Mouse (Mus musculus) urinary bladder, adult 18-20 months (tissue): ENCODE results near the gene Ttll5.

Experiments used
- DNase-seq, 2 experiments: peaks; one replicate each; pipeline ENCODE4 v3.0.0; 2022; ENCODE audit warnings: low spot score in 2 of 2, mixed read lengths in 2 of 2

The Ttll5 gene

GRCm38 (mm10) chr12:85824438-85825264 lies at the start of gene Ttll5, which contains the start of gene Erg28:
Gene Ttll5, plus strand, starts transcription at chr12:85824659.
Gene Erg28, minus strand, starts transcription at chr12:85824550.
- peak; percentile 91 to 95 for DNase-seq

- no peak for DNase-seq
Observed at GRCm38 (mm10) chr12:85778962-85779361, 45.5 kb upstream of the Ttll5 start.

GRCm38 (mm10) chr12:85779707-85780106 lies 44.8 kb upstream of the Ttll5 start:
- no peak for DNase-seq

- no peak for DNase-seq
Observed at GRCm38 (mm10) chr12:85781606-85782005, 42.9 kb upstream of the Ttll5 start.

- DNase-seq: no peak
Observed at GRCm38 (mm10) chr12:85784916-85785815, 39.3 kb upstream of the Ttll5 start.

- no peak for DNase-seq
Observed at GRCm38 (mm10) chr12:85792158-85792557, 32.3 kb upstream of the Ttll5 start.

GRCm38 (mm10) chr12:85792821-85793346 lies 31.6 kb upstream of the Ttll5 start:
- peak in 1 of 2 experiments; percentile 15 for DNase-seq

- no peak for DNase-seq
Observed at GRCm38 (mm10) chr12:85794094-85794493, 30.4 kb upstream of the Ttll5 start.

GRCm38 (mm10) chr12:85795551-85795950 lies 28.9 kb upstream of the Ttll5 start:
- no peak for DNase-seq

- DNase-seq: no peak
Observed at GRCm38 (mm10) chr12:85800031-85800430, 24.4 kb upstream of the Ttll5 start.

GRCm38 (mm10) chr12:85809726-85810125 lies 14.7 kb upstream of the Ttll5 start:
- no peak for DNase-seq

- DNase-seq: no peak
Observed at GRCm38 (mm10) chr12:85810959-85811358, 13.5 kb upstream of the Ttll5 start.

GRCm38 (mm10) chr12:85811676-85812075 lies 12.8 kb upstream of the Ttll5 start:
- DNase-seq: no peak

GRCm38 (mm10) chr12:85813599-85813998 lies 10.9 kb upstream of the Ttll5 start:
- no peak for DNase-seq

GRCm38 (mm10) chr12:85822051-85822450 lies 2.4 kb upstream of the Ttll5 start:
- DNase-seq: no peak

- DNase-seq: no peak
Observed at GRCm38 (mm10) chr12:85825361-85825760, 902 bp downstream of the Ttll5 start.

- DNase-seq: no peak
Observed at GRCm38 (mm10) chr12:85825822-85826221, 1.4 kb downstream of the Ttll5 start.

- no peak for DNase-seq
Observed at GRCm38 (mm10) chr12:85828856-85829255, 4.4 kb downstream of the Ttll5 start.

- DNase-seq: no peak
Observed at GRCm38 (mm10) chr12:85829866-85830265, 5.4 kb downstream of the Ttll5 start.

- no peak for DNase-seq
Observed at GRCm38 (mm10) chr12:85830691-85831090, 6.2 kb downstream of the Ttll5 start.

- no peak for DNase-seq
Observed at GRCm38 (mm10) chr12:85834543-85834942, 10.1 kb downstream of the Ttll5 start.

- no peak for DNase-seq
Observed at GRCm38 (mm10) chr12:85837765-85838164, 13.3 kb downstream of the Ttll5 start.
